Mouse (Mus musculus): Measurements from ENCODE around the gene Cntfr.

DNA sequence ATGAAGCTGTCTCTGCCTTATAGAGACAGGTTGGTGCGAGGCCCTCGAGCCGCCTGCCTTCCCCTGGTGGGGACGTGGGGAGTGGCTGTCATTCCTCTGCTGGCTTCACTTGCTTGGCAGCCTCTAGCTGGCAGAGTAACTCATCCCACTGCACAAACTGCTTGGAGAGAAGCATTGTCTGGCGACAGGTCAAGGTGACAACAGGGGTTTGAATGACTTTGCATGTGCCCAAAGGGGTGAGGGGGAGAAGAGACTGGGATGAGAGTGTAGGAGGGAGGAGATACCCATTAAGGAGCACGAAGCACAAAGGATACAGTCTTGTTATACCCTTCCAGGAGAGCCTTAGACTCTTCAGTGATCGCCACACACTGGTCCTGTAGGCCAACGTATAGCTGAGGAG lies 18.2 kb upstream of the Cntfr start:
- TF ChIP-seq CTCF (IDR thresholded peaks at IDR 0.05; ENCODE audit: low read depth, low read length), result no peak
- no peak for TF ChIP-seq TAL1 (conservative IDR thresholded peaks at IDR 0.05; ENCODE audit: low read depth, low read length)
